Mouse (Mus musculus): ENCODE measurements around the gene Cxcl3.

DNA sequence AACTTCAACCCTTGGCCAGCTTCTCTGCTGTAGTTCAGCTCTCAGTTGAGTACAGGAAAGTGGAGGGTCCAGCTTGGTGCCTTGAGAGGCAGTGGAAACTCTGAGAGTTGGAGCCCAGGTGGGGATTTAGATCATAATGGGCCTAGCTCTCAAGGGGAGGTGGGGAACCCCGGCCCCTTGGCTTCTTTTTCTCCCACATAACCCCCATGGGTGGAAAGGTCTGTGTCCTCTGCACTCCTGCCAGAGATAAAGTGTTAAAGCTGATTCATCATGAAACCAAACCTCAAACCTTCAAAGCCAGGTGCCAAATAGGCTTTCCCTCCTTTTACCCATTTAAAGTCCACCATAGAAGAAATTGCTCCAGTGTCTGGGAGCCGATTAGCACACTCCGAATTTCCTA, 24.1 kb upstream of the Cxcl3 start:
- TF ChIP-seq EP300 (IDR thresholded peaks at IDR 0.05; ENCODE audit: low read depth) (no peak), CTCF (IDR thresholded peaks at IDR 0.05; ENCODE audit: low read depth) (no peak)
